Mouse (Mus musculus) kidney, postnatal 4 days (tissue): Measurements from ENCODE around the gene Slc7a15.
A peak's percentile ranks its signal among the peaks of the same experiment; 100 is the strongest.

Experiments
- DNase-seq, 2 experiments: peaks; one replicate each; pipeline ENCODE4 v3.0.0; 2021; ENCODE audit warnings: mixed read lengths in 2 of 2

Gene Slc7a15

GRCm38 (mm10) chr12:8556189-8556588 is 42.7 kb downstream of the Slc7a15 start:
- no peak for DNase-seq

- no peak for DNase-seq
These were observed 43.4 kb downstream of the Slc7a15 start for GRCm38 (mm10) chr12:8555419-8555818.

GRCm38 (mm10) chr12:8547357-8547756 is 51.5 kb downstream of the Slc7a15 start:
- peak; percentile 68 to 79 for DNase-seq

- DNase-seq: no peak
These were observed 52.1 kb downstream of the Slc7a15 start for GRCm38 (mm10) chr12:8546801-8547200.

GRCm38 (mm10) chr12:8545066-8545610 is 53.7 kb downstream of the Slc7a15 start:
- no peak for DNase-seq

- no peak for DNase-seq
These were observed 56.5 kb downstream of the Slc7a15 start for GRCm38 (mm10) chr12:8542371-8542770.

- peak in 1 of 2 experiments; percentile 26 for DNase-seq
These were observed 59.4 kb downstream of the Slc7a15 start for GRCm38 (mm10) chr12:8539471-8539870.

GRCm38 (mm10) chr12:8537291-8537690 is 61.6 kb downstream of the Slc7a15 start:
- no peak for DNase-seq

- DNase-seq: peak in 1 of 2 experiments; percentile 41
These were observed 62.5 kb downstream of the Slc7a15 start for GRCm38 (mm10) chr12:8536221-8536965.

GRCm38 (mm10) chr12:8535596-8535995 is 63.3 kb downstream of the Slc7a15 start:
- no peak for DNase-seq

- DNase-seq: no peak
These were observed 64.0 kb downstream of the Slc7a15 start for GRCm38 (mm10) chr12:8534915-8535314.

GRCm38 (mm10) chr12:8527770-8528169 is 71.1 kb downstream of the Slc7a15 start:
- DNase-seq: no peak

- no peak for DNase-seq
These were observed 71.7 kb downstream of the Slc7a15 start for GRCm38 (mm10) chr12:8527175-8527574.

GRCm38 (mm10) chr12:8524062-8524461 is 74.8 kb downstream of the Slc7a15 start:
- no peak for DNase-seq

GRCm38 (mm10) chr12:8522711-8523110 is 76.2 kb downstream of the Slc7a15 start:
- no peak for DNase-seq

GRCm38 (mm10) chr12:8521375-8522047 is 77.4 kb downstream of the Slc7a15 start:
- DNase-seq: peak; percentile 54 to 72

GRCm38 (mm10) chr12:8519431-8520160 is 79.3 kb downstream of the Slc7a15 start:
- DNase-seq: peak in 1 of 2 experiments; percentile 43

- peak in 1 of 2 experiments; percentile 32 for DNase-seq
These were observed 87.6 kb downstream of the Slc7a15 start for GRCm38 (mm10) chr12:8511037-8511882.

GRCm38 (mm10) chr12:8510317-8510988 is 88.4 kb downstream of the Slc7a15 start:
- no peak for DNase-seq

GRCm38 (mm10) chr12:8509693-8510092 is 89.2 kb downstream of the Slc7a15 start:
- DNase-seq: no peak

- no peak for DNase-seq
These were observed 91.7 kb downstream of the Slc7a15 start for GRCm38 (mm10) chr12:8506954-8507707.
